Mouse (Mus musculus) heart, adult 2 months (tissue): ENCODE data around the gene Atg9a. TPM values are rescaled to one million over a fixed set of nuclear protein-coding genes. Genes with fewer than 3 reads are reported as not detected.

Experiments used
- DNase-seq, 2 experiments: peaks; one replicate each; pipeline ENCODE4 v3.0.0; 2021
- H3K27ac ChIP-seq: fragments of 200-600 bp; 2 replicates; pipeline ENCODE4 v1.8.1; 2022
- H3K27me3 ChIP-seq: fragments of 200-500 bp; 2 replicates; pipeline ENCODE4 v1.6.1; 2012; ENCODE audit warnings: mild to moderate bottlenecking, low read length, inconsistent platforms, mixed read lengths; ENCODE audit not compliant: control insufficient read depth, insufficient read depth
- H3K36me3 ChIP-seq: fragments of 200-500 bp; 2 replicates; pipeline ENCODE4 v1.6.1; 2012; ENCODE audit warnings: low read length, inconsistent platforms; ENCODE audit not compliant: control insufficient read depth, insufficient read depth
- H3K4me1 ChIP-seq: fragments of 200-500 bp; 2 replicates; pipeline ENCODE4 v1.6.1; 2011; ENCODE audit warnings: low read length; ENCODE audit not compliant: control insufficient read depth, insufficient read depth
- H3K4me3 ChIP-seq: fragments of 200-600 bp; 2 replicates; pipeline ENCODE4 v1.8.1; 2022
- H3K79me2 ChIP-seq: fragments of 200-500 bp; replicated peaks from 2 replicates; pipeline ENCODE4 v1.6.1; 2012; ENCODE audit warnings: mild to moderate bottlenecking, inconsistent platforms, low read length, moderate library complexity, mixed read lengths; ENCODE audit not compliant: control insufficient read depth, insufficient read depth
- H3K9ac ChIP-seq: fragments of 200-500 bp; 2 replicates; pipeline ENCODE4 v1.6.1; 2012; ENCODE audit warnings: low read depth, mild to moderate bottlenecking, control low read depth, inconsistent platforms, low read length, mixed read lengths
- CTCF ChIP-seq: fragments of 200-600 bp; IDR thresholded peaks from 2 replicates; pipeline ENCODE4 v1.8.1; 2022; ENCODE audit warnings: antibody characterized with exemption, mild to moderate bottlenecking, moderate library complexity
- EP300 ChIP-seq: fragments of 200-500 bp; IDR thresholded peaks from 2 replicates; pipeline ENCODE4 v1.6.1; 2011; ENCODE audit warnings: low read depth, low read length, control low read depth; ENCODE audit not compliant: insufficient read depth
- POLR2A ChIP-seq: fragments of 200-500 bp; IDR thresholded peaks from 2 replicates; pipeline ENCODE4 v1.6.1; 2011; ENCODE audit warnings: mild to moderate bottlenecking, low read depth, low read length, control low read depth; ENCODE audit not compliant: insufficient read depth
- WGBS: fragments of 180-500 bp; shearing (Covaris S2); methylation state at CpG from one replicate; pipeline ENCODE4 v1.1.7; 2018; 5-methylcytosine and 5-hydroxymethylcytosine counted together
- intact Hi-C: fragments of 180-260 bp; cut with DNase I; formaldehyde crosslinking; loops from one replicate; pipeline ENCODE4 v1.15.1; 2025
- polyA plus RNA-seq: library from polyadenylated mRNA; depleted of rRNA; stranded (reverse); fragments of >200 nt; gene quantifications from 2 replicates; pipeline ENCODE4 v1.2.3, GENCODE M21; 2012
- total RNA-seq, 2 experiments: library from RNA; stranded (reverse); gene quantifications; 2 replicates each; pipeline ENCODE4 v1.2.3; 2021

The Atg9a gene
- total and polyA plus RNA-seq, 3 experiments = 63.8 to 93.0 (median 73.5) TPM

DNA sequence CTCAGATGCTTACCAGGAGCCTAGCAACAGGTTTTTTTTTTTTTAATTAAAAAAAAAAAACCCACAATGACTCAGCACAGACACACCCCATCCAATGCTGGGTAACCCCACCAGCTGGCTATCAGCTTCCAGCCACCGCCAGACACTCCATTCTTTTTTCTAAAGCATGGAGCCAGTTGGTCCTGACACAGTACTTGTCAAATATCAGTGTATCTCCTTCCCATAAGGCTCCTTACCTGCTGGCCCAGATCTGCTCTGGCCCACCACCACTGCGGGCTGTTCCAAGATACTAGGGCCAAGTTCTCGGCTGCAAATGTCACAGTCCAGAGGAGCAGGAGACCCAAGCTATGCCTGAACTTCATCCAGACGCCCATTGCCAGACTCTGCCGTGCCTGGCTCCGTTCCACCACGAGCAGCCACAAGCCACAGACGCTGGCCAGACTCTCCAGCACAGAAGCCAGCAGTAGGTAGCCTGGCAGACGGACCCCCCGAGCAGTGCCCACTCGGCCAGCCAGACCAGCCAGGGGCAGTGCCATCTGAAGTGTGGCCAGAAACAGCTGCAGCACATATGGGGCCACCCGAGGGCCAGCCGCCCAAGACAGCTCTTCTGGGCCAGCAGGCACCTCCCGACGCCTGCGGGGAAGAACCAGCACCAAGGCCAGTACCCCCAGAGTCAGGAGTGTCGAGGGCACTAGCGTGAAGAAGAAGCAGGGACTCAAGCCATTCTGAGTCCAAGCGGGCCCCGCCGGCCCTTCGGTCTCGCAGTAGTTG, 12.5 kb downstream of the Atg9a start:
- intact Hi-C loops = loop anchor here (1.0 to 5.0 kb wide), 3 partner anchors 10 to 73 kb away; no protein-coding TSS in a partner anchor
- Histone ChIP-seq H3K4me3 (peak overlapping the region; percentile 51), H3K4me1 (no peaks in the 10 kb centered on the region; the same call in 1 of the 2 replicates), H3K27me3 (no peaks in the 10 kb centered on the region), H3K27ac (peak overlapping the region; percentile 72), H3K9ac (peak overlapping the region; percentile 75), H3K36me3 (no peaks in the 10 kb centered on the region), H3K79me2 (no peaks in the 10 kb centered on the region)
- TF ChIP-seq CTCF = no peak
- peak; percentile 59 to 60 for DNase-seq
- 6% methylated on average over 23 of the region's 23 CpGs for WGBS

DNA sequence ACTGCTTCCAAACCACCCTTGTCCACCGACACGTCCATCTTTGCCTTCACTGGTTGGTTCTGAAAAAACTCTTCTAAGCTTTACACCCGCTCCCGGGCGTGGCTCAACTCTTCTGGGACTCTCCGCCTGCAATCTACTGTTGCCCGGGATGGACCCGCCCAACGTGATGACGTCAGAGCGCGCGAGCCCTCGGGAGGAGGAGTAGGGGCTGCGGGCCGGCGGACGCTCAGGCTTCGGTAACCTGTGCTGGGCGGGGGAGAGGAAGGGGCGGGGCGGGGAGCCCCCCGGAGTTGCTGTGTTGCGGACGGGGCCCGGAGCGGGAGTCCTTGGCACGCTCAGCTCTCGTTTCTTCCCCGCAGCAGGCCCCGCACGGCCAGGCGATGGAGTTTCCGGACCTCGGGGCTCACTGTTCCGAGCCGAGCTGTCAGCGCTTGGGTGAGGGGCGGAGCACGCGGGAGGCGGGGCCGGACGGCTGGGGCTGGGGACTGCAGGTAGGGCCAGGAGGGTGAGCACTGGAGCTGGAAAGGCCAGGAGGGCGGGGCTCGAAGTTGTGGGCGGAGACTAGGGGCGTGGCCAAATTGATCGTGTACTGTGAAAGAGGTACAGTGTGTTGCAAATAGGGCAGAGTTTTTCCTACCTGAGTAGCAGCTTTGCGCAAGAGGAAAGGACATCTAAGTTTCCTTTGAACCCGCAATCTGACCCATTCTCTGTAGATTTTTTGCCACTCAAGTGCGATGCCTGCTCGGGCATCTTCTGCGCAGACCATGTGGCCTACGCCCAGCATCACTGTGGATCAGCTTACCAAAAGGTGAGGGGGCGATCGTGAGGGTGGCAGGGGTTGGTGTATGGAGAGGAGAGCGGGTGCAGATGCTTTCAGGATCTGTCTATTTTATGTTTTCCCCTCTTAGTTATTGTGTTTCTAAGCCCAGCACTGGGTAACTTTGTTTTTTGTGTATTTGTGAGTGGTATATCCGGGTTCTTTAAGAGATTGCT, 23.2 kb downstream of the Atg9a start, which contains the start of gene Zfand2b:
Gene Zfand2b (plus strand): TSS at position 175 of the 993 bp plus-strand sequence.
- H3K4me1 ChIP-seq = peaks cover 3% of the 10 kb centered on the region
- no peaks in the 10 kb centered on the region for H3K79me2 ChIP-seq
- DNase-seq = peak; percentile 97 to 98
- intact Hi-C loops = loop anchor here (1.0 to 2.0 kb wide), 4 partner anchors 11 to 42 kb away; partner anchors contain the start of genes Ankzf1, Atg9a, Glb1l and Stk16
- H3K27me3 ChIP-seq = no peaks in the 10 kb centered on the region
- H3K9ac ChIP-seq = peak within 1 kb of the TSS; percentile 71
- 3% methylated on average over 59 of the region's 59 CpGs for WGBS
- H3K27ac ChIP-seq = peak within 1 kb of the TSS; percentile 99
- H3K4me3 ChIP-seq = peak within 1 kb of the TSS; percentile 77
- peak; percentile 94 for TF ChIP-seq POLR2A
- no peak for TF ChIP-seq CTCF
- TF ChIP-seq EP300 = peak; percentile 72; the same call in 1 of the 2 replicates
- H3K36me3 ChIP-seq = no peaks in the 10 kb centered on the region

DNA sequence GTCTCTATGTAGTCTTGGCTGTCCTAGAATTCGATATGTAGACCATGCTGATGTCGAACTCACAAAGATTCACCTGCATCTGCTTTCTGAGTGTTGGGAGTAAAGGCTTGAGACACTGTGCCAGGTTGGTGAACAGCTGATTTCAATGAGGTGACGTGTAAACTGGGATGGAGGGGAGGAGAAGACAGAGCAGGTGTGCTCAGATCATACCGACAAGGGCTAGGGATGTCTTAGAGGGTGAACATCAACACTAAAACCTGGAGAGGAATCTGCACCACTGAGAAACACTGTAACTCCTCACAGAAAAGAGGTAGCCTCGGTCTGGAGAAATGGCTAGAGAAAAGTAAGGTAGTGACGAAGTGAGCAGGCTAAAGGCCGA, 23.9 kb downstream of the Atg9a start:
- Histone ChIP-seq H3K4me1 (peaks cover 3% of the 10 kb centered on the region), H3K36me3 (no peaks in the 10 kb centered on the region), H3K79me2 (no peaks in the 10 kb centered on the region), H3K4me3 (peak overlapping the region; percentile 77), H3K27me3 (no peaks in the 10 kb centered on the region), H3K27ac (peak overlapping the region; percentile 99), H3K9ac (peak overlapping the region; percentile 64)
- TF ChIP-seq POLR2A = no peak
- TF ChIP-seq EP300 = no peak
- 10% methylated on average over 7 of the region's 7 CpGs for WGBS
- no peak for DNase-seq
- intact Hi-C loops = loop anchor here (1.0 to 2.0 kb wide), 2 partner anchors 25 to 43 kb away; partner anchors contain the start of genes Glb1l and Stk16

DNA sequence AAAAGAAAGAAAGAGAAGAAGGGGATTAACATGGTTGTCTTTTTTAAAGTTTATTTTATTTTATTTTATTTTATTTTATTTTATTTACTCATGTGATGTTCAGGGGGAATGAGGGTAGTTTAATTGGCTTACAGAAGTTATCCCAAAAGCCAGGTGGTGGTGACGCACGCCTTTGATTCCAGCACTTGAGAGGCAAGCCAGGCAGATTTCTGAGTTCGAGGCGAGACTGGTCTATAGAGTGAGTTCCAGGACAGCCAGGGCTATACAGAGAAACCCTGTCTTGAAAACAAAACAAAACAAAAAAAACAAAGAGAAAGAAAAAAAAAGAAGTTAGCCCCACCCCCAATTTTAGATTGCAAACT, 31.8 kb downstream of the Atg9a start:
- no peaks in the 10 kb centered on the region for H3K79me2 ChIP-seq
- TF ChIP-seq EP300 (no peak), POLR2A (no peak), CTCF (no peak)
- intact Hi-C loops = no loop called here
- H3K4me1 ChIP-seq = no peaks in the 10 kb centered on the region
- H3K27me3 ChIP-seq = no peaks in the 10 kb centered on the region
- 77% methylated on average over 4 of the region's 4 CpGs for WGBS
- DNase-seq = no peak
- H3K36me3 ChIP-seq = no peaks in the 10 kb centered on the region
- no peak overlapping the region for H3K4me3 ChIP-seq
- H3K27ac ChIP-seq = no peak overlapping the region
- H3K9ac ChIP-seq = no peak overlapping the region

DNA sequence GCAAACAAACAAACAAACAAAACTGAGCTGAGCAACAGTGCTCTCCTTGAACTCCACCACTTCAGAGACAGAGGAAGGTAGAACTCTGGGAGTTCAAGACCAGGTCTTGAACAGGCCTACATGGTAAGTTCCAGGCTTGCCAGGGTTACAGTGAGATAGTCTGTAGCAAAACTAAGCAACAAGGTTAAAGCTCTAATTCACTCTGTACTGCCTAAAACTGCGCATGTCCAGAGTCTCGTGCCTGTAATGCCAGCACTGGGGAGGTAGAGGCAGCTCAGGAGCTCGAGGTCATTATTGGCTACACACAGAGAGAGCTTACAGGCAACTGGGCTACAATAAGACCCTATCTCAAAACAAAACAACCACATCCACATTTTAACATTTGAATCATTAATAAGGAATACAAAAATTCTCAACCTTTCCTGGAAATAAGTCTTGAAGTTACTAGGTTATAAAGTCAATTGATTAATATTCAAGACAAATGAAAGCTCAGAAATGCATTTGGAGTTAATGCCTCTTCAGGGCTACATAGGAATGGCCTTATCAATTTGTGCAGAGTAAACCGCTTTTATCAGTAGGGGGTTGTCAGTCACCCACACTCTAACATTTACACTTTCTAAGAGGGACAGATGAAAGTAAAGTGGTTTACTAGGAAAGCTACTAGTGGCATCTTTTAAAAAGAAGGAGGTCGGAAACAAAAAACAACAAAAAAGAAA, 32.3 kb downstream of the Atg9a start:
- 61% methylated on average over 5 of the region's 5 CpGs for WGBS

More for the DNA sequence above, 32.3 kb downstream of the Atg9a start:
- no peaks in the 10 kb centered on the region for H3K27me3 ChIP-seq
- H3K79me2 ChIP-seq = no peaks in the 10 kb centered on the region
- no peak for DNase-seq
- H3K9ac ChIP-seq = no peak overlapping the region
- no peak overlapping the region for H3K27ac ChIP-seq
- H3K4me3 ChIP-seq = no peak overlapping the region
- no peak for TF ChIP-seq CTCF
- TF ChIP-seq POLR2A = no peak
- TF ChIP-seq EP300 = no peak
- H3K36me3 ChIP-seq = no peaks in the 10 kb centered on the region
- intact Hi-C loops = no loop called here
- no peaks in the 10 kb centered on the region for H3K4me1 ChIP-seq
